Mouse (Mus musculus): ENCODE results near the gene Alg1. TPM values are rescaled to one million over a fixed set of nuclear protein-coding genes. Genes with fewer than 3 reads are reported as not detected.

Gene Alg1
- 21.3 and 26.0 TPM in 2 replicates for polyA plus RNA-seq (2012; rRNA removed)

GRCm38 (mm10) chr16:5233418-5234313 is at the start of gene Alg1:
Gene Alg1, plus strand, starts transcription at chr16:5233621.
- TF ChIP-seq CTCF (IDR thresholded peaks at IDR 0.05; ENCODE audit: control insufficient read depth, insufficient read depth, insufficient replicate concordance, low read depth, low read length) (no peak), POLR2A (IDR thresholded peaks at IDR 0.05; ENCODE audit: control insufficient read depth, low read depth, low read length) (peak; percentile 98)
- H3K36me3 ChIP-seq (ENCODE audit: control insufficient read depth, insufficient read depth, low read length), result no peaks in the 10 kb centered on the region
- peak within 1 kb of the TSS; percentile 85 for H3K27ac ChIP-seq (ENCODE audit: control insufficient read depth, insufficient read depth, low read depth, low read length)
- peaks cover 2% of the 10 kb centered on the region; the same call in 1 of the 2 replicates for H3K4me1 ChIP-seq (ENCODE audit: control insufficient read depth, insufficient read depth, low read length)
- no peaks in the 10 kb centered on the region for H3K27me3 ChIP-seq (ENCODE audit: control insufficient read depth, insufficient read depth, low read length)
- peak within 1 kb of the TSS; percentile 97 for H3K4me3 ChIP-seq (ENCODE audit: control insufficient read depth, low read depth, low read length)

GRCm38 (mm10) chr16:5184101-5184500 is 49.3 kb upstream of the Alg1 start:
- Histone ChIP-seq H3K4me3 (ENCODE audit: control insufficient read depth, low read depth, low read length) (no peak overlapping the region), H3K4me1 (ENCODE audit: control insufficient read depth, insufficient read depth, low read length) (0 out of 2 replicates have a peak, but pooled peaks cover under 1% of the 10 kb centered on the region)
- TF ChIP-seq POLR2A (IDR thresholded peaks at IDR 0.05; ENCODE audit: control insufficient read depth, low read depth, low read length) (no peak), CTCF (IDR thresholded peaks at IDR 0.05; ENCODE audit: control insufficient read depth, insufficient read depth, insufficient replicate concordance, low read depth, low read length) (no peak)

GRCm38 (mm10) chr16:5184956-5185355 is 48.5 kb upstream of the Alg1 start:
- Histone ChIP-seq H3K4me3 (ENCODE audit: control insufficient read depth, low read depth, low read length) (no peak overlapping the region), H3K27ac (ENCODE audit: control insufficient read depth, insufficient read depth, low read depth, low read length) (no peak overlapping the region), H3K36me3 (ENCODE audit: control insufficient read depth, insufficient read depth, low read length) (no peaks in the 10 kb centered on the region), H3K4me1 (ENCODE audit: control insufficient read depth, insufficient read depth, low read length) (peaks cover 2% of the 10 kb centered on the region; the same call in 1 of the 2 replicates), H3K27me3 (ENCODE audit: control insufficient read depth, insufficient read depth, low read length) (no peaks in the 10 kb centered on the region)
- TF ChIP-seq POLR2A (IDR thresholded peaks at IDR 0.05; ENCODE audit: control insufficient read depth, low read depth, low read length) (no peak), CTCF (IDR thresholded peaks at IDR 0.05; ENCODE audit: control insufficient read depth, insufficient read depth, insufficient replicate concordance, low read depth, low read length) (no peak)

More at GRCm38 (mm10) chr16:5184101-5184500, 49.3 kb upstream of the Alg1 start:
- no peak overlapping the region for H3K27ac ChIP-seq (ENCODE audit: control insufficient read depth, insufficient read depth, low read depth, low read length)
- no peaks in the 10 kb centered on the region for H3K27me3 ChIP-seq (ENCODE audit: control insufficient read depth, insufficient read depth, low read length)
- H3K36me3 ChIP-seq (ENCODE audit: control insufficient read depth, insufficient read depth, low read length), result no peaks in the 10 kb centered on the region

GRCm38 (mm10) chr16:5185691-5186090 is 47.7 kb upstream of the Alg1 start:
- Histone ChIP-seq H3K36me3 (ENCODE audit: control insufficient read depth, insufficient read depth, low read length) (no peaks in the 10 kb centered on the region), H3K27ac (ENCODE audit: control insufficient read depth, insufficient read depth, low read depth, low read length) (no peak overlapping the region), H3K4me1 (ENCODE audit: control insufficient read depth, insufficient read depth, low read length) (peaks cover 2% of the 10 kb centered on the region; the same call in 1 of the 2 replicates), H3K4me3 (ENCODE audit: control insufficient read depth, low read depth, low read length) (no peak overlapping the region), H3K27me3 (ENCODE audit: control insufficient read depth, insufficient read depth, low read length) (no peaks in the 10 kb centered on the region)
- TF ChIP-seq CTCF (IDR thresholded peaks at IDR 0.05; ENCODE audit: control insufficient read depth, insufficient read depth, insufficient replicate concordance, low read depth, low read length) (no peak), POLR2A (IDR thresholded peaks at IDR 0.05; ENCODE audit: control insufficient read depth, low read depth, low read length) (no peak)

- Histone ChIP-seq H3K27ac (ENCODE audit: control insufficient read depth, insufficient read depth, low read depth, low read length) (no peak overlapping the region), H3K4me1 (ENCODE audit: control insufficient read depth, insufficient read depth, low read length) (peaks cover 2% of the 10 kb centered on the region; the same call in 1 of the 2 replicates), H3K36me3 (ENCODE audit: control insufficient read depth, insufficient read depth, low read length) (no peaks in the 10 kb centered on the region), H3K4me3 (ENCODE audit: control insufficient read depth, low read depth, low read length) (no peak overlapping the region), H3K27me3 (ENCODE audit: control insufficient read depth, insufficient read depth, low read length) (no peaks in the 10 kb centered on the region)
- no peak for TF ChIP-seq CTCF (IDR thresholded peaks at IDR 0.05; ENCODE audit: control insufficient read depth, insufficient read depth, insufficient replicate concordance, low read depth, low read length)
- no peak for TF ChIP-seq POLR2A (IDR thresholded peaks at IDR 0.05; ENCODE audit: control insufficient read depth, low read depth, low read length)
These were observed 47.2 kb upstream of the Alg1 start for GRCm38 (mm10) chr16:5186234-5186633.

- H3K27ac ChIP-seq (ENCODE audit: control insufficient read depth, insufficient read depth, low read depth, low read length), result no peak overlapping the region
- H3K4me3 ChIP-seq (ENCODE audit: control insufficient read depth, low read depth, low read length), result no peak overlapping the region
- no peaks in the 10 kb centered on the region for H3K36me3 ChIP-seq (ENCODE audit: control insufficient read depth, insufficient read depth, low read length)
- TF ChIP-seq POLR2A (IDR thresholded peaks at IDR 0.05; ENCODE audit: control insufficient read depth, low read depth, low read length) (no peak), CTCF (IDR thresholded peaks at IDR 0.05; ENCODE audit: control insufficient read depth, insufficient read depth, insufficient replicate concordance, low read depth, low read length) (peak; percentile 60; the same call in 1 of the 2 replicates)
- no peaks in the 10 kb centered on the region for H3K27me3 ChIP-seq (ENCODE audit: control insufficient read depth, insufficient read depth, low read length)
- H3K4me1 ChIP-seq (ENCODE audit: control insufficient read depth, insufficient read depth, low read length), result no peaks in the 10 kb centered on the region
These were observed 38.3 kb upstream of the Alg1 start for GRCm38 (mm10) chr16:5195080-5195479.

GRCm38 (mm10) chr16:5202681-5203080 is 30.7 kb upstream of the Alg1 start:
- TF ChIP-seq CTCF (IDR thresholded peaks at IDR 0.05; ENCODE audit: control insufficient read depth, insufficient read depth, insufficient replicate concordance, low read depth, low read length) (peak; percentile 43; the same call in 1 of the 2 replicates), POLR2A (IDR thresholded peaks at IDR 0.05; ENCODE audit: control insufficient read depth, low read depth, low read length) (no peak)
- Histone ChIP-seq H3K4me1 (ENCODE audit: control insufficient read depth, insufficient read depth, low read length) (peaks cover 14% of the 10 kb centered on the region), H3K27me3 (ENCODE audit: control insufficient read depth, insufficient read depth, low read length) (no peaks in the 10 kb centered on the region), H3K36me3 (ENCODE audit: control insufficient read depth, insufficient read depth, low read length) (no peaks in the 10 kb centered on the region), H3K27ac (ENCODE audit: control insufficient read depth, insufficient read depth, low read depth, low read length) (no peak overlapping the region), H3K4me3 (ENCODE audit: control insufficient read depth, low read depth, low read length) (peak overlapping the region; percentile 87)
